Mouse (Mus musculus) kidney, embryonic 15.5 days (tissue): ENCODE measurements around the gene Akap13. TPM values are rescaled to one million over a fixed set of nuclear protein-coding genes. Genes with fewer than 3 reads are reported as not detected.
A peak's percentile ranks its signal among the peaks of the same experiment; 100 is the strongest.

Experiments used
- ATAC-seq: fragments of 200-750 bp; cut with Nextera tagmentation; replicated peaks from 2 replicates; pipeline ENCODE4 v1.8.0; 2017; ENCODE audit warnings: moderate TSS enrichment; ENCODE audit not compliant: low FRiP score
- H3K27ac ChIP-seq: fragments of 300-500 bp; sonication (generic); 2 replicates; pipeline ENCODE4 v1.5.1; 2015; ENCODE audit warnings: mild to moderate bottlenecking, inconsistent platforms
- H3K27me3 ChIP-seq: fragments of 300-500 bp; sonication (generic); 2 replicates; pipeline ENCODE4 v1.6.1; 2015; ENCODE audit warnings: inconsistent platforms
- H3K36me3 ChIP-seq: fragments of 300-500 bp; sonication (generic); 2 replicates; pipeline ENCODE4 v1.6.1; 2015; ENCODE audit warnings: inconsistent platforms
- H3K4me1 ChIP-seq: fragments of 300-500 bp; sonication (generic); 2 replicates; pipeline ENCODE4 v1.6.1; 2015; ENCODE audit warnings: inconsistent platforms
- H3K4me2 ChIP-seq: fragments of 300-500 bp; sonication (generic); 2 replicates; pipeline ENCODE4 v1.6.1; 2015; ENCODE audit warnings: moderate library complexity, mild to moderate bottlenecking, inconsistent platforms
- H3K4me3 ChIP-seq: fragments of 300-500 bp; sonication (generic); replicated peaks from 2 replicates; pipeline ENCODE4 v1.5.1; 2015; ENCODE audit warnings: mild to moderate bottlenecking, inconsistent platforms
- H3K9ac ChIP-seq: fragments of 300-500 bp; sonication (generic); 2 replicates; pipeline ENCODE4 v1.6.1; 2015; ENCODE audit warnings: mild to moderate bottlenecking, inconsistent platforms
- H3K9me3 ChIP-seq: fragments of 300-500 bp; sonication (generic); replicated peaks from 2 replicates; pipeline ENCODE4 v1.6.1; 2016; ENCODE audit warnings: inconsistent platforms
- WGBS: fragments of 180-500 bp; shearing (Covaris S2); methylation state at CpG from one replicate; pipeline ENCODE4 v1.1.7; 2015; ENCODE audit warnings: mixed read lengths; 5-methylcytosine and 5-hydroxymethylcytosine counted together
- polyA plus RNA-seq: library from polyadenylated mRNA; unstranded; fragments of >200 nt; fragmentation: Nextera tagmentation; extraction: Ambion mirVana; gene quantifications from 2 replicates; pipeline ENCODE4 v1.2.1, GENCODE M21; 2015

The Akap13 gene
- polyA plus RNA-seq, 1 experiment from 2014 or later, result 49.7 TPM

DNA sequence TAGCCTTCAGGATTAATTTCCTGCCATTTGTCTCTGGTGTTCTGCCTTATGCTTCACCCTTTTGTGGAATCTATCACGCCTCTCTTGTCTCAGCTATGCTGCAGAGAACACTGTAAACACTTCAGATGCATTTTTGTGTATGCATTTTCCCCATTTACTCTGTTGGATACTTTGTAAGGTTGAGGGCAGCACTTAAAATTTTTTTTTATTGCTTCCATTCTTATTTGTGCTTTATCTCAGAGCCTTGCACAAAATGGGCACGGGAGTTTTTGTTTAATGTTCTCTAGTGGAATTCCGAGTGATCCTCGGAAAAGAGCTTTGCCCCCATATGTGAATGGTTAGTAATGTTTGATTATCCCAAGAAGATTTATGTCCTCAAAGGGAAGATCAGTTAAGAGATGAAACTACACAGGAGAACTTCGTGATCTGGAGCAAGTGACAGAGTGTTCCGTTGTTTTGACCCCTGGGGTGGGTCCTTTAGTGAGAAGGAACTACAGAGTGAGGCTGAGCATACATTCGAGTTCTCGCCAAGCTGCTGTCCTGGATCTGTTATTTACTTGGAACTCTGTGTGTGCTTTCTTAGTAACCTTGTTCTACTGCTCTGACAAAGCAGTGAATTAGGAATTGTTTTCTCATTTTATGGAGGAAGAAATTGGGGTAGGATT is 97.8 kb downstream of the Akap13 start:
- Histone ChIP-seq H3K9me3 (no peaks in the 10 kb centered on the region), H3K27ac (0 out of 2 replicates have a peak overlapping the region, but pooled peaks have one; percentile 4), H3K4me2 (no peak overlapping the region), H3K4me1 (peaks cover 35% of the 10 kb centered on the region), H3K4me3 (no peak overlapping the region), H3K27me3 (no peaks in the 10 kb centered on the region), H3K9ac (no peak overlapping the region), H3K36me3 (no peaks in the 10 kb centered on the region)
- ATAC-seq, result no peak
- 49% methylated on average over 8 of the region's 8 CpGs for WGBS

DNA sequence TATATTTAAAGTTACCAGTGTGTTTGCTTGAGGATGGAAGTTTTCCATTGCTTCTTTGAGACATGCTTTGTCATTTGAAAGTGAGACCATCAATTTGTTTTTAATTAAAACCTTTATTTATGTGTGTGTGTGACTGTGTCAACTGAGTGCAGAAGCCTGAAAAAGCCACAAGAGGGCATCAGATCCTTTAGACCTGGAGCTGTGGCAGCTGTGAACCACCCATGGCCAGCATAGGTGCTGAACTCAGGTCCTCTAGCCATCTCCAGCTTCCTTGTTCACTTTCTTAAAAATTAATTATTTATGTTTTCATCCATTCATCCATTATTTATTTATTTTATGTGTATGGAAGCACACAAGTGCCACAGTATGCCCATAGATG is 98.3 kb downstream of the Akap13 start:
- H3K4me1 ChIP-seq, result peaks cover 41% of the 10 kb centered on the region
- H3K9ac ChIP-seq, result no peak overlapping the region
- H3K9me3 ChIP-seq, result no peaks in the 10 kb centered on the region
- ATAC-seq, result no peak
- no peaks in the 10 kb centered on the region for H3K27me3 ChIP-seq
- H3K4me3 ChIP-seq, result no peak overlapping the region
- H3K4me2 ChIP-seq, result no peak overlapping the region
- H3K36me3 ChIP-seq, result no peaks in the 10 kb centered on the region
- peak overlapping the region; percentile 18; the same call in 1 of the 2 replicates for H3K27ac ChIP-seq

DNA sequence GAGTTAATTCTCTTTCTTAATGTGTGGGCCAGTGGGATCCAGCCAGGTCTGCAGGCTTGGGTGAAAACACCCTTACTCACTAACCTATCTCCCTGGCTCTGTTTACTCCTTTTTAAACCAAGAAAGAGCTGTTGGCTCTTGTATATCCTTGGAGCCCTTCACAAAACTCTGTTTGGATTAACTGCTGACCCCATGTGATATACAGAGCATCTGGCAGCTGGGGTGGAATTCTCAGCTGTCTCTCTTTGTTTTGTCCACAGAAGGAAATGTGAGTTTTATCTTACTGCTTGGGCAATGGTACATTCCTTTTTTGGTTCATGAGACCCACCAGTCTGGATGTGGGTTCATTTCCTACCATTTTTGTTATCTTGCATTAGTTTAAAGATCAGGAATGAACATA is 98.7 kb downstream of the Akap13 start:
- no peak overlapping the region for H3K4me3 ChIP-seq
- H3K9me3 ChIP-seq, result no peaks in the 10 kb centered on the region
- H3K4me2 ChIP-seq, result no peak overlapping the region
- no peak for ATAC-seq
- peaks cover 45% of the 10 kb centered on the region for H3K4me1 ChIP-seq
- H3K27ac ChIP-seq, result peak overlapping the region; percentile 18; the same call in 1 of the 2 replicates
- no peaks in the 10 kb centered on the region for H3K27me3 ChIP-seq
- H3K36me3 ChIP-seq, result no peaks in the 10 kb centered on the region
- no peak overlapping the region for H3K9ac ChIP-seq

DNA sequence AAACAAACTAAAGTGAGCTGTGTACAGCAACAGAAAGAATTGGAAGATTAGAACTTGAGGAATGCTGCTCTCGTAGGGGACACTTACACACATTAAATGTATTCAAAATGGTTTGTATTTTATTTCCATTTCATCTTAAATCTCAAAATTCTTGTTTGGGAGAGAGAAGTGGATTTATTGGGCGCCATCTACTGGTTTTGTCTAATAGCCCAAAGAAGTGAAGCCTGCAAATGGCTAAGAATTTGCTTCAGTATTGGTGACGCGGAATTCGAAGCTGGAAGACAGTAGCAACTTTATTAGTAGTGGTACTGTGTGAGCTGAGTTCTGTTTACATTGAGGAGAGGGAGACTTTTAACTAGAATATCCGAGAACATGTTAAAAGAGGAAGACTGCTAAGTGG is 100.6 kb downstream of the Akap13 start:
- H3K4me2 ChIP-seq, result no peak overlapping the region
- peaks cover 41% of the 10 kb centered on the region for H3K4me1 ChIP-seq
- no peaks in the 10 kb centered on the region for H3K27me3 ChIP-seq
- no peaks in the 10 kb centered on the region for H3K36me3 ChIP-seq
- no peak overlapping the region for H3K9ac ChIP-seq
- no peak for ATAC-seq
- peak overlapping the region; percentile 14; the same call in 1 of the 2 replicates for H3K27ac ChIP-seq
- 58% methylated on average over 6 of the region's 6 CpGs for WGBS
- no peak overlapping the region for H3K4me3 ChIP-seq
- no peaks in the 10 kb centered on the region for H3K9me3 ChIP-seq

DNA sequence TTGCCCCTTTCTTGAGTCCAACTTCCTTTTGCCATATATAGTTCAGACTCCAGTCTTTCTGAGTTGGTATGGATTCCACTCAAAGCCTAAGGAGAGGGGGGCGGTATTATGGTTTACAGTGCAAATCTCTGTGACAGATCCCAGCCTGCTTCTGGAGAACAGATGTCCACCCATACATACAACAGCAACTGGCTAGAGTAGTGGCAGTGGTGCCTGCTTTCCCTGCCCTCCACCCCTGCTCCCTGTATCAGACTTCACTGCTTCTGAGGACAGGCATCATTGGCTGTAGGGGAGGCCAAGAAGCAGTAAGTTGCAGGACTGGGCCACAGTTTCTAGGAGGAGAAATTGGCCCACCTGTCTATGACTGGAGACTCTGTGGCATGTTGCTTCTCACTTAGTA is 102.9 kb downstream of the Akap13 start:
- Histone ChIP-seq H3K4me1 (peaks cover 35% of the 10 kb centered on the region), H3K36me3 (no peaks in the 10 kb centered on the region), H3K4me3 (no peak overlapping the region), H3K9me3 (no peaks in the 10 kb centered on the region), H3K9ac (no peak overlapping the region), H3K27ac (peak overlapping the region; percentile 42), H3K27me3 (no peaks in the 10 kb centered on the region), H3K4me2 (no peak overlapping the region)
- peak; percentile 46; the same call in 1 of the 2 replicates for ATAC-seq
- 58% methylated on average over 1 of the region's 1 CpGs for whole genome bisulfite sequencing

DNA sequence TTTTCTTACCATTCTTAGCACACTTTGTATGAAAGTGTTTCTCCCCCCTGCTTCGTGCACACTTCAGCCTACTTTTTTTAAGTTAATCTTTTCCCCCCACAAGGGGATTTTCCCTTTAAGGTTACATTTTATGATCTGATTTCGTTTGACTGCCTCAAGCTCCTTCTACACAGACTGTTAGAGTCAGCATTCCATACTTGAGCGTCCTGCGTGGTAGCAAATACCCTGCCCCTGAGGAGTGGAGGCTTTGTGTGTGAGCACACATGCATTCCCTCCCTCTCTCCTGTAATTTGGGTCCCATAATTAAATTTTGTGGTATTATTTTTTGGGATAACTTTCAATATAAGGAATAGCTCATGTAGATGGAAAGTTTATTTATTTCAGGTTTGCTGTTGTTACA is 103.8 kb downstream of the Akap13 start:
- H3K4me1 ChIP-seq, result peaks cover 29% of the 10 kb centered on the region
- H3K9ac ChIP-seq, result no peak overlapping the region
- 26% methylated on average over 4 of the region's 4 CpGs for WGBS
- ATAC-seq, result no peak
- no peak overlapping the region for H3K4me3 ChIP-seq
- H3K4me2 ChIP-seq, result no peak overlapping the region
- H3K27ac ChIP-seq, result peak overlapping the region; percentile 23; the same call in 1 of the 2 replicates
- no peaks in the 10 kb centered on the region for H3K27me3 ChIP-seq
- H3K9me3 ChIP-seq, result no peaks in the 10 kb centered on the region
- H3K36me3 ChIP-seq, result no peaks in the 10 kb centered on the region

DNA sequence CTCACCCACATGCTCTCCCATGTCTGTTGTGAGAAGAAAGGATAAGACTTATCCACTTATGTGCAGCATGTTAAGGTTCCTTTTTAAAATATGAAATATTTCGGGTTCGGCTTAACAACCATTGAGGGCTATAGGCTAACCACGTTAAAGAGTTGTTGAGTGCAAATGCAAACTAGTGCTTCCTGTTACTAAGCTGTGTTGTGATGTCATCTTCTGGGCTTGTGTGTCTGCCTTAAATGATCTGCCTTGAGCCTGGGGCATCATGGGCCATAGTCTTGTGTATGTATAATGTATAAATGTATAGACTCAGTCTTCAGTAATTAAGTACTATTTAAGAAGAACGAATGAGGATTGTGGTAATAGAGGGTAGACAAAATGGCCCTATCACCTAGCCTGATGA is 104.6 kb downstream of the Akap13 start:
- H3K27me3 ChIP-seq, result no peaks in the 10 kb centered on the region
- H3K36me3 ChIP-seq, result no peaks in the 10 kb centered on the region
- H3K9ac ChIP-seq, result no peak overlapping the region
- no peaks in the 10 kb centered on the region for H3K9me3 ChIP-seq
- no peak overlapping the region for H3K27ac ChIP-seq
- H3K4me3 ChIP-seq, result no peak overlapping the region
- WGBS, result 91% methylated on average over 4 of the region's 4 CpGs
- H3K4me2 ChIP-seq, result no peak overlapping the region
- H3K4me1 ChIP-seq, result peaks cover 29% of the 10 kb centered on the region
- no peak for ATAC-seq

DNA sequence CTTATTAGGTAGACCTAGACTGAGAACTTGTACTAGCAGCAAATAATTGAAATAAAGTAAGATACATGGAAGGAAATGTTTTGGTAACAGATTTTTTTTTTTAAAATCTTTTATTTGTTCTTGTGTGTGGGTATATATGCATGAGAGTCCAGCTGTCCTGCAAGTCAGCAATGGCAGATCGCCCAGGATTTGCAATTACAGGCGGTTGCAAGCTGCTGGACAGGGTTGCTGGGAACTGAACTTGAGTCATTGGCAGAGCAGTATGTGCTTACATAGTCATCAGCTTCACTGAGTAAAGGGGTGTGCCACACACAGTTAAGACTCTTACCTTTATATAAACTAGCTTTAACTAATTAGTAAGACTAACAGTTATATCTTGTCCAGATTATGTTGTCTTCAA is 105.2 kb downstream of the Akap13 start:
- Histone ChIP-seq H3K4me2 (no peak overlapping the region), H3K36me3 (no peaks in the 10 kb centered on the region), H3K27me3 (no peaks in the 10 kb centered on the region), H3K9me3 (no peaks in the 10 kb centered on the region), H3K27ac (no peak overlapping the region), H3K9ac (no peak overlapping the region), H3K4me1 (peaks cover 27% of the 10 kb centered on the region), H3K4me3 (no peak overlapping the region)
- no peak for ATAC-seq
- 93% methylated on average over 2 of the region's 2 CpGs for WGBS

DNA sequence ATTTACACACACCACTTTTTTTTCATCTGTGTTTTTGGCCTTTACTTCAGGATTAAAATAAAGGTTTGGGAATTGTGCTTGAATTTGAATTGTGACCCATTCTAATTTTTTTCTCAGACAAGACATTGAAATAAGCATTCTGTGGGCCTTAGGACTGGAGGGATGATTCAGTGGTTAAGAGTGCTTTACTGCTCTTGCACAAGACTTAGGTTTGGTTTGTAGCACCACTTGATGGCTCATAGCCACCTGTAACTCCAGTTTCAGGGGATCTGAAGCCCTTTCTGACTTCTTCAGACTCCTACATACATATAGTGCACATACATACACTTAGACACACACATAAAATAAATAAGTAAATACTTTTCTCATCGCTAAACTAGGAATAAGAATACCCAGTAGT is 105.8 kb downstream of the Akap13 start:
- Histone ChIP-seq H3K4me2 (no peak overlapping the region), H3K4me1 (peaks cover 25% of the 10 kb centered on the region), H3K36me3 (no peaks in the 10 kb centered on the region), H3K9me3 (no peaks in the 10 kb centered on the region), H3K27me3 (no peaks in the 10 kb centered on the region), H3K4me3 (no peak overlapping the region), H3K27ac (no peak overlapping the region), H3K9ac (no peak overlapping the region)
- WGBS, result 92% methylated on average over 1 of the region's 1 CpGs
- no peak for ATAC-seq

DNA sequence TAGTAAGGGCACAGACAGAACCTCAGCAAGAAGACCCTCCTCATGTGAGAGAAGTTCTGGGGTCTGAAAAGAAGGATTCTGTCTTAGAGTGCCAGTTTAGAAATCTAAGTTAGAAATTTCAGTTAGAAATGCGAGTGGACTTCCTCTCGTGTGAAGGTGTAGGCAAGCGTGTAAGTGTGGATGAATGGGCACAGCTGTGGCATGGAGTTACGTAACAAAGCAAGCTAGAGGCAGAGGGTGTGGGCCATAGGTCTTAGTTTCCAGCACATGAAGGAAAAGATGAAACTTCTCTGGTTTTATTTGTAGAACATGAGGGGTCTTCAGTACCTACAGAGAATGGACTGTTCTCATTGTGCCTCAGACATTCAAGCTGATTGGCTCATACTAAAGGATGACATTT is 112.9 kb downstream of the Akap13 start:
- H3K36me3 ChIP-seq, result peaks cover 19% of the 10 kb centered on the region
- no peak overlapping the region for H3K27ac ChIP-seq
- no peaks in the 10 kb centered on the region for H3K4me1 ChIP-seq
- no peaks in the 10 kb centered on the region for H3K27me3 ChIP-seq
- H3K9ac ChIP-seq, result no peak overlapping the region
- no peak overlapping the region for H3K4me3 ChIP-seq
- H3K9me3 ChIP-seq, result no peaks in the 10 kb centered on the region
- ATAC-seq, result no peak
- 70% methylated on average over 4 of the region's 4 CpGs for WGBS
- no peak overlapping the region for H3K4me2 ChIP-seq

DNA sequence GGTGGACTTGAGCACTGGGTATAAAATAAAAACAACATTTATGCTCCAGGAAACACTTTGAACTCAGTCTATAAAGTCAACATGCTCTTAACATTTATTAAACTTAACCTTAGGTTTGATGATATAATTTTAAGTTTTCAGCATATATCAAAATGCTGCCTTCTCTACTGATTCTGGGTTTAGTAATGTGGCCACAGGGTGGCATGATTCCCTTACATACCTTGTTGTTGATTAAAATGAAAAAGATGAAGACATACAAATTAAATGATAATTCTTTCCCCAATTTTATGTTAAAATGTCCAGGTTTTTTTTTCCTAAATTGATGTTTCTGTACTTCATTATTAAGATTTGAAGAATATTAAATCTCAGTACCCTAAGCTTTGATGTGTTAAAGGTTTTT is 113.5 kb downstream of the Akap13 start:
- H3K4me2 ChIP-seq, result no peak overlapping the region
- ATAC-seq, result no peak

DNA sequence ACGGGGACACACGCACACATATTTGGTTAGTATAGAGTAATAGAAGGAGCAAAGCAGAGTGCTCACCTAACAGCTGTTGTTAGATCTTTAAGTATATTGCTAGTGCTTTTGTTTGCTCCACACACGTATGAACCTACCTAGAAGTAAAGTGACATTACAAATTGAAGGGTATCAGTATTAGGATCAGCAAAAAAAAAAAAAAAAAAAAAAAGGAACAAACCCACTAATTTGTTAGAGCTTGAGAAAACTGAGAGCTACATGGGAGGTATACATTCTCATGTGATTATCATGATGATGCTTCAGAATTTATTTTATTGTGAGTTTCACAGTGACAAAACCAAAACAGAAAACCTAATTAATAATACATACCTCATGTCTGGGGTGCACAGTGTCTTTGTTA is 114.9 kb downstream of the Akap13 start:
- H3K36me3 ChIP-seq, result peaks cover 19% of the 10 kb centered on the region
- WGBS, result 92% methylated on average over 3 of the region's 3 CpGs
- H3K4me2 ChIP-seq, result no peak overlapping the region
- peaks cover 9% of the 10 kb centered on the region for H3K4me1 ChIP-seq
- no peak overlapping the region for H3K4me3 ChIP-seq
- no peak for ATAC-seq
- H3K9ac ChIP-seq, result no peak overlapping the region
- no peaks in the 10 kb centered on the region for H3K27me3 ChIP-seq
- H3K27ac ChIP-seq, result no peak overlapping the region
- H3K9me3 ChIP-seq, result no peaks in the 10 kb centered on the region

More for the DNA sequence above, 113.5 kb downstream of the Akap13 start:
- Histone ChIP-seq H3K36me3 (peaks cover 19% of the 10 kb centered on the region), H3K4me3 (no peak overlapping the region), H3K9me3 (no peaks in the 10 kb centered on the region), H3K27me3 (no peaks in the 10 kb centered on the region), H3K4me1 (no peaks in the 10 kb centered on the region), H3K27ac (no peak overlapping the region), H3K9ac (no peak overlapping the region)

DNA sequence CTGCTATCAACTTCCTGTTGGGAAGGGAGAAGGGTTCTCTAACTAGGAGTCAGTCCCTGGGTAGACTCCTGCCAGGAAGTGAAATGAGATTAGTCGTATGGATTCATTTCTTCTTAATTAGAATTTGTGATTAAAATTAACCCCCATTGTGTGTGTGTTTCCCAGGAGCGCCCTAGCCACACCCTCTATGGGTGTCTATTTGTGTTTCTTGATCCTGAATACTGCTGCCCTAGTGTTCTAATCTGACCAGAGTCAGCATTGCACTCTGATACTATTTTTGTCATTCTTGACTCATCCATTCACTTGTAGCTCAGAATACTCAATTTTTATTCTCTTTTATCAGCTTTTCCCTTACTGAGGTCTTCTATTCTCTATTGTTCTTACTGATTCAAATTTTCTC is 115.7 kb downstream of the Akap13 start:
- H3K9ac ChIP-seq, result no peak overlapping the region
- no peaks in the 10 kb centered on the region for H3K27me3 ChIP-seq
- WGBS, result 77% methylated on average over 2 of the region's 2 CpGs
- H3K9me3 ChIP-seq, result no peaks in the 10 kb centered on the region
- no peak overlapping the region for H3K4me3 ChIP-seq
- ATAC-seq, result no peak
- peaks cover 19% of the 10 kb centered on the region for H3K36me3 ChIP-seq
- H3K4me2 ChIP-seq, result no peak overlapping the region
- no peak overlapping the region for H3K27ac ChIP-seq
- H3K4me1 ChIP-seq, result peaks cover 17% of the 10 kb centered on the region
